In genomic region chrX:144688142-144688206, GRCm38 (mm10) we compare ENCODE assay signal across 8 mouse cellular contexts. TPM values are rescaled to one million over a fixed set of nuclear protein-coding genes. Genes with fewer than 3 reads are reported as not detected.
DNase-seq lines count a peak whose midpoint lies in the region; ATAC-seq lines count a peak whose summit lies in the region.

Gene Trpc5, minus strand, starts transcription at chrX:144688180.

- H3K4me2 ChIP-seq in heart, embryonic 15.5 days = peak within 1 kb of the TSS; percentile 82
- H3K4me2 ChIP-seq in embryonic facial prominence, embryonic 11.5 days (ENCODE audit: low read depth, low read length) = peak within 1 kb of the TSS; percentile 69
- peak within 1 kb of the TSS; percentile 68 for H3K4me2 ChIP-seq in intestine, embryonic 15.5 days (replicated peaks)

- WGBS in heart, embryonic 15.5 days = 23% methylated on average over 1 of the region's 1 CpGs
- no CpG with 5 or more reads among the region's 1 CpGs for WGBS in embryonic facial prominence, embryonic 11.5 days
- 0% methylated on average over 1 of the region's 1 CpGs for WGBS in intestine, embryonic 15.5 days
- 33% methylated on average over 1 of the region's 1 CpGs for WGBS in midbrain, embryonic 10.5 days

- no peaks in the 10 kb centered on the region for H3K9me3 ChIP-seq in heart, embryonic 15.5 days (replicated peaks)
- H3K9me3 ChIP-seq in embryonic facial prominence, embryonic 11.5 days (replicated peaks; ENCODE audit: control insufficient read depth, low read length) = no peaks in the 10 kb centered on the region
- H3K9me3 ChIP-seq in intestine, embryonic 15.5 days = no peaks in the 10 kb centered on the region
- no peaks in the 10 kb centered on the region for H3K9me3 ChIP-seq in midbrain, embryonic 10.5 days (replicated peaks)

- H3K9ac ChIP-seq in heart, embryonic 15.5 days = peak within 1 kb of the TSS; percentile 44; the same call in 1 of the 2 replicates
- H3K9ac ChIP-seq in embryonic facial prominence, embryonic 11.5 days (replicated peaks; ENCODE audit: low read length) = peak within 1 kb of the TSS; percentile 41; the same call in 1 of the 2 replicates
- H3K9ac ChIP-seq in intestine, embryonic 15.5 days = 0 out of 2 replicates have a peak within 1 kb of the TSS, but pooled peaks have one; percentile 13

- H3K4me1 ChIP-seq in heart, embryonic 15.5 days (replicated peaks) = no peaks in the 10 kb centered on the region; the same call in 1 of the 2 replicates
- no peaks in the 10 kb centered on the region for H3K4me1 ChIP-seq in embryonic facial prominence, embryonic 11.5 days (ENCODE audit: control insufficient read depth, insufficient read depth, low read length)
- H3K4me1 ChIP-seq in intestine, embryonic 15.5 days (replicated peaks) = no peaks in the 10 kb centered on the region
- H3K4me1 ChIP-seq in midbrain, embryonic 10.5 days = 0 out of 2 replicates have a peak, but pooled peaks cover 15% of the 10 kb centered on the region

- H3K4me3 ChIP-seq in heart, embryonic 15.5 days = peak within 1 kb of the TSS; percentile 55
- peak within 1 kb of the TSS; percentile 36 for H3K4me3 ChIP-seq in embryonic facial prominence, embryonic 11.5 days (ENCODE audit: low read depth, low read length)
- peak within 1 kb of the TSS; percentile 38 for H3K4me3 ChIP-seq in intestine, embryonic 15.5 days (replicated peaks)
- peak within 1 kb of the TSS; percentile 59 for H3K4me3 ChIP-seq in midbrain, embryonic 10.5 days

- no peak for DNase-seq in heart, adult 18-20 months
- DNase-seq in embryonic facial prominence, embryonic 11.5 days (ENCODE audit: low spot score) = no peak
- DNase-seq in midbrain, embryonic 10.5 days (ENCODE audit: low spot score) = no peak
- no peak for DNase-seq in urinary bladder, postnatal 10 days (ENCODE audit: low spot score)
- no peak for DNase-seq in cerebellum, postnatal 10 days
- no peak for DNase-seq in gastrocnemius, postnatal 14 days

- H3K27me3 ChIP-seq in heart, embryonic 15.5 days = peaks cover 12% of the 10 kb centered on the region; the same call in 1 of the 2 replicates
- H3K27me3 ChIP-seq in embryonic facial prominence, embryonic 11.5 days (ENCODE audit: control insufficient read depth, insufficient read depth, low read length) = peaks cover 10% of the 10 kb centered on the region; the same call in 1 of the 2 replicates
- H3K27me3 ChIP-seq in intestine, embryonic 15.5 days (replicated peaks) = peaks cover 7% of the 10 kb centered on the region; the same call in 1 of the 2 replicates
- H3K27me3 ChIP-seq in midbrain, embryonic 10.5 days (ENCODE audit: low read depth, poor library complexity, severe bottlenecking) = peaks cover 77% of the 10 kb centered on the region

- ATAC-seq in heart, embryonic 15.5 days (replicated peaks; ENCODE audit: insufficient number of reproducible peaks, insufficient read depth, low FRiP score, low read depth) = no peak
- ATAC-seq in embryonic facial prominence, embryonic 11.5 days (replicated peaks; ENCODE audit: insufficient number of reproducible peaks, low FRiP score, low TSS enrichment, low read depth) = no peak
- ATAC-seq in intestine, embryonic 15.5 days = no peak

- H3K36me3 ChIP-seq in heart, embryonic 15.5 days = no peaks in the 10 kb centered on the region
- no peaks in the 10 kb centered on the region for H3K36me3 ChIP-seq in embryonic facial prominence, embryonic 11.5 days (replicated peaks; ENCODE audit: control insufficient read depth, insufficient read depth, low read depth, low read length)
- no peaks in the 10 kb centered on the region for H3K36me3 ChIP-seq in intestine, embryonic 15.5 days
- H3K36me3 ChIP-seq in midbrain, embryonic 10.5 days = no peaks in the 10 kb centered on the region

- intact Hi-C loops in gastrocnemius, postnatal 14 days (cut with DNase I; ENCODE audit: low total_unique reads) = no loop called here

- no peak within 1 kb of the TSS for H3K27ac ChIP-seq in heart, embryonic 15.5 days
- no peak within 1 kb of the TSS for H3K27ac ChIP-seq in embryonic facial prominence, embryonic 11.5 days (replicated peaks; ENCODE audit: low read depth, low read length)
- no peak within 1 kb of the TSS for H3K27ac ChIP-seq in intestine, embryonic 15.5 days
- H3K27ac ChIP-seq in midbrain, embryonic 10.5 days (replicated peaks) = peak within 1 kb of the TSS; percentile 55; the same call in 1 of the 2 replicates

RNA-seq across cellular contexts. Expression of gene Trpc5, which starts in this region (rescaled TPM):
- 0.08 and 0.15 TPM in 2 replicates for polyA plus RNA-seq in heart, embryonic 15.5 days (2015; fragmentation: Nextera tagmentation; extraction: Ambion mirVana)
- total RNA-seq in heart, adult 18-20 months (2021) = not detected
- 0.18 and 0.33 TPM in 2 replicates for polyA plus RNA-seq in embryonic facial prominence, embryonic 11.5 days (2014; fragmentation: Nextera tagmentation; extraction: Ambion mirVana)
- 0.29 and 0.34 TPM in 2 replicates for polyA plus RNA-seq in intestine, embryonic 15.5 days (2015; fragmentation: Nextera tagmentation; extraction: Ambion mirVana)
- polyA plus RNA-seq in midbrain, embryonic 10.5 days (2016; fragmentation: Nextera tagmentation; extraction: Ambion mirVana) = 0.12 and 0.35 TPM in 2 replicates
- total RNA-seq in gastrocnemius, postnatal 14 days (2021) = under 1 TPM; 0.06 to 0.11 TPM
